Comparison of ENCODE assay signal across 8 mouse cellular contexts in genomic region chr16:90220892-90221431, GRCm38 (mm10). TPM values are rescaled to one million over a fixed set of nuclear protein-coding genes. Genes with fewer than 3 reads are reported as not detected.
DNase-seq lines count a peak whose midpoint lies in the region; ATAC-seq and TF ChIP-seq lines count a peak whose summit lies in the region.

No protein-coding gene starts in this region.

- no peaks in the 10 kb centered on the region for H3K9me3 ChIP-seq in neural tube, embryonic 11.5 days (ENCODE audit: control insufficient read depth, low read length)
- no peaks in the 10 kb centered on the region for H3K9me3 ChIP-seq in forebrain, embryonic 12.5 days
- no peaks in the 10 kb centered on the region for H3K9me3 ChIP-seq in hindbrain, postnatal 0 days (ENCODE audit: low read length)
- no peaks in the 10 kb centered on the region for H3K9me3 ChIP-seq in lung, postnatal 0 days (ENCODE audit: low read length)

- no peak for DNase-seq in neural tube, embryonic 11.5 days (ENCODE audit: low spot score)
- no peak for DNase-seq in neural tube, embryonic 10.5 days (ENCODE audit: extremely low spot score, low spot score)
- DNase-seq in adrenal gland, postnatal 10 days = peak; percentile 75
- peak; percentile 78 for DNase-seq in hindbrain, postnatal 0 days (ENCODE audit: low spot score)
- DNase-seq in lung, postnatal 0 days (ENCODE audit: low spot score) = peak; percentile 78
- peak; percentile 26 for DNase-seq in right cerebral cortex, postnatal 14 days
- no peak for DNase-seq in urinary bladder, postnatal 36 days (ENCODE audit: low spot score in 2 of 2)

- no peak for TF ChIP-seq EP300 in lung, postnatal 0 days (IDR thresholded peaks at IDR 0.05)

- TF ChIP-seq CTCF in hindbrain, postnatal 0 days (IDR thresholded peaks at IDR 0.05; ENCODE audit: low read depth) = no peak
- no peak for TF ChIP-seq CTCF in lung, postnatal 0 days (IDR thresholded peaks at IDR 0.05)

- H3K4me2 ChIP-seq in neural tube, embryonic 11.5 days (ENCODE audit: low read depth) = peak overlapping the region; percentile 78
- H3K4me2 ChIP-seq in forebrain, embryonic 12.5 days = peak overlapping the region; percentile 61
- peak overlapping the region; percentile 76 for H3K4me2 ChIP-seq in hindbrain, postnatal 0 days (ENCODE audit: low read depth, low read length)
- peak overlapping the region; percentile 79 for H3K4me2 ChIP-seq in lung, postnatal 0 days (replicated peaks; ENCODE audit: low read depth, low read length)

- WGBS in neural tube, embryonic 11.5 days = under 1% methylated on average over 44 of the region's 52 CpGs
- WGBS in forebrain, embryonic 12.5 days = under 1% methylated on average over 43 of the region's 52 CpGs
- WGBS in hindbrain, postnatal 0 days = under 1% methylated on average over 46 of the region's 52 CpGs
- under 1% methylated on average over 30 of the region's 52 CpGs for WGBS in lung, postnatal 0 days

- ATAC-seq in neural tube, embryonic 11.5 days (ENCODE audit: insufficient read depth, low FRiP score, low TSS enrichment) = peak; percentile 85
- ATAC-seq in forebrain, embryonic 12.5 days (ENCODE audit: low FRiP score) = peak; percentile 89
- peak; percentile 84 for ATAC-seq in hindbrain, postnatal 0 days
- ATAC-seq in lung, postnatal 0 days = peak; percentile 80

- no peaks in the 10 kb centered on the region for H3K27me3 ChIP-seq in neural tube, embryonic 11.5 days (ENCODE audit: control insufficient read depth, insufficient read depth, low read length)
- no peaks in the 10 kb centered on the region for H3K27me3 ChIP-seq in forebrain, embryonic 12.5 days
- no peaks in the 10 kb centered on the region for H3K27me3 ChIP-seq in hindbrain, postnatal 0 days (ENCODE audit: insufficient read depth, low read length)
- H3K27me3 ChIP-seq in lung, postnatal 0 days (replicated peaks; ENCODE audit: insufficient read depth, low read length) = no peaks in the 10 kb centered on the region

- H3K36me3 ChIP-seq in neural tube, embryonic 11.5 days (ENCODE audit: control insufficient read depth, insufficient read depth, low read length) = peaks cover 3% of the 10 kb centered on the region
- peaks cover 24% of the 10 kb centered on the region for H3K36me3 ChIP-seq in forebrain, embryonic 12.5 days (replicated peaks)
- H3K36me3 ChIP-seq in hindbrain, postnatal 0 days (ENCODE audit: insufficient read depth, low read length) = peaks cover 8% of the 10 kb centered on the region; the same call in 1 of the 2 replicates
- H3K36me3 ChIP-seq in lung, postnatal 0 days (ENCODE audit: insufficient read depth, low read length) = peaks cover 7% of the 10 kb centered on the region; the same call in 1 of the 2 replicates

- H3K9ac ChIP-seq in neural tube, embryonic 11.5 days (ENCODE audit: low read length) = peak overlapping the region; percentile 87
- peak overlapping the region; percentile 97 for H3K9ac ChIP-seq in forebrain, embryonic 12.5 days
- H3K9ac ChIP-seq in hindbrain, postnatal 0 days (replicated peaks; ENCODE audit: low read length) = peak overlapping the region; percentile 94
- peak overlapping the region; percentile 96 for H3K9ac ChIP-seq in lung, postnatal 0 days (replicated peaks; ENCODE audit: low read depth)

- H3K4me1 ChIP-seq in neural tube, embryonic 11.5 days (ENCODE audit: control insufficient read depth, insufficient read depth, low read length) = peaks cover 13% of the 10 kb centered on the region
- H3K4me1 ChIP-seq in forebrain, embryonic 12.5 days = peaks cover 31% of the 10 kb centered on the region
- peaks cover 9% of the 10 kb centered on the region for H3K4me1 ChIP-seq in hindbrain, postnatal 0 days (ENCODE audit: insufficient read depth, low read length)
- peaks cover 5% of the 10 kb centered on the region for H3K4me1 ChIP-seq in lung, postnatal 0 days (ENCODE audit: insufficient read depth, low read depth, low read length)

- peak overlapping the region; percentile 96 for H3K4me3 ChIP-seq in neural tube, embryonic 11.5 days (ENCODE audit: low read depth, low read length)
- peak overlapping the region; percentile 95 for H3K4me3 ChIP-seq in forebrain, embryonic 12.5 days (replicated peaks)
- H3K4me3 ChIP-seq in hindbrain, postnatal 0 days (ENCODE audit: low read length) = peak overlapping the region; percentile 98
- H3K4me3 ChIP-seq in lung, postnatal 0 days (ENCODE audit: low read depth, low read length) = peak overlapping the region; percentile 96

- peak overlapping the region; percentile 88 for H3K27ac ChIP-seq in neural tube, embryonic 11.5 days (ENCODE audit: low read depth, low read length)
- peak overlapping the region; percentile 87 for H3K27ac ChIP-seq in forebrain, embryonic 12.5 days
- peak overlapping the region; percentile 95 for H3K27ac ChIP-seq in hindbrain, postnatal 0 days
- peak overlapping the region; percentile 95 for H3K27ac ChIP-seq in lung, postnatal 0 days (ENCODE audit: low read length)

RNA-seq across cellular contexts. Expression of gene Sod1, which starts 0.4 kb away (rescaled TPM):
- polyA plus RNA-seq in neural tube, embryonic 11.5 days (2014; fragmentation: Nextera tagmentation; extraction: Ambion mirVana) = 1,073 and 1,078 TPM in 2 replicates
- total RNA-seq in adrenal gland, postnatal 10 days (2021) = 1,000 to 10,000 TPM; 1,099 to 1,142 TPM
- 837 and 844 TPM in 2 replicates for polyA plus RNA-seq in forebrain, embryonic 12.5 days (2016; fragmentation: Nextera tagmentation; extraction: Ambion mirVana)
- 185 and 217 TPM in 2 replicates for total RNA-seq in hindbrain, postnatal 0 days (2014; rRNA removed)
- 1,314 and 1,323 TPM in 2 replicates for polyA plus RNA-seq in hindbrain, postnatal 0 days (2015; fragmentation: Nextera tagmentation; extraction: Ambion mirVana)
- polyA plus RNA-seq in lung, postnatal 0 days (2015; fragmentation: Nextera tagmentation; extraction: Ambion mirVana) = 1,664 and 1,843 TPM in 2 replicates

Comparison
In these comparisons a context has a peak if more than half of its experiments do, and no peak if none do; other contexts are left out.
1. DNase-seq: peak in adrenal gland, postnatal 10 days (single experiment), hindbrain, postnatal 0 days (single experiment), lung, postnatal 0 days (single experiment) and right cerebral cortex, postnatal 14 days (single experiment); none in neural tube, embryonic 11.5 days (single experiment), neural tube, embryonic 10.5 days (single experiment) and urinary bladder, postnatal 36 days (0 of 2).
2. Peak in every context shown above with its lines, with median percentiles within 50 percentile points of each other: ATAC-seq, H3K27ac ChIP-seq, H3K4me2 ChIP-seq, H3K4me3 ChIP-seq and H3K9ac ChIP-seq.